Mouse (Mus musculus) T-helper 2 cell (primary cell): ENCODE measurements around the gene Nyap2.
"Not testable (repeated sequence)": the region's sequence is repeated elsewhere in the genome, so short reads cannot be mapped to it uniquely, and the experiment has no call there.

Experiments
- in situ Hi-C: fragments of 300-600 bp; cut with MboI, MseI; formaldehyde crosslinking; loops from one replicate; pipeline ENCODE4 v1.15.1; 2025; ENCODE audit warnings: high pct_unique_total_duplicates

Gene Nyap2

GRCm38 (mm10) chr1:81179725-81180124, 103.0 kb downstream of the Nyap2 start:
- in situ Hi-C loops = no loop called here

GRCm38 (mm10) chr1:81180686-81181085, 103.9 kb downstream of the Nyap2 start:
- in situ Hi-C loops = no loop called here

- in situ Hi-C loops = no loop called here
These were observed 132.8 kb downstream of the Nyap2 start for GRCm38 (mm10) chr1:81209536-81209935.

- in situ Hi-C loops = no loop called here
These were observed 134.7 kb downstream of the Nyap2 start for GRCm38 (mm10) chr1:81211491-81211890.

- in situ Hi-C loops = no loop called here
These were observed 143.0 kb downstream of the Nyap2 start for GRCm38 (mm10) chr1:81219790-81220189.

- in situ Hi-C loops = no loop called here
These were observed 155.1 kb downstream of the Nyap2 start for GRCm38 (mm10) chr1:81231759-81232406.

- in situ Hi-C loops = not testable (repeated sequence)
These were observed 155.6 kb downstream of the Nyap2 start for GRCm38 (mm10) chr1:81232407-81232789.

- in situ Hi-C loops = no loop called here
These were observed 171.9 kb downstream of the Nyap2 start for GRCm38 (mm10) chr1:81248447-81249205.

- in situ Hi-C loops = no loop called here
These were observed 173.3 kb downstream of the Nyap2 start for GRCm38 (mm10) chr1:81250068-81250467.

- in situ Hi-C loops = no loop called here
These were observed 189.7 kb downstream of the Nyap2 start for GRCm38 (mm10) chr1:81266441-81266840.

- in situ Hi-C loops = loop anchor here (25.0 kb wide), 1 partner anchor 694 kb away; no protein-coding TSS in a partner anchor
These were observed 204.2 kb downstream of the Nyap2 start for GRCm38 (mm10) chr1:81280978-81281377.

GRCm38 (mm10) chr1:81285633-81286032, 208.9 kb downstream of the Nyap2 start:
- in situ Hi-C loops = loop anchor here (25.0 kb wide), 1 partner anchor 698 kb away; no protein-coding TSS in a partner anchor

GRCm38 (mm10) chr1:81287088-81287487, 210.3 kb downstream of the Nyap2 start:
- in situ Hi-C loops = loop anchor here (25.0 kb wide), 1 partner anchor 700 kb away; no protein-coding TSS in a partner anchor

GRCm38 (mm10) chr1:81300735-81301134, 224.0 kb downstream of the Nyap2 start:
- in situ Hi-C loops = loop anchor here (5.0 to 25.0 kb wide), 2 partner anchors 458 to 1137 kb away; no protein-coding TSS in a partner anchor

GRCm38 (mm10) chr1:81301661-81302060, 224.9 kb downstream of the Nyap2 start:
- in situ Hi-C loops = loop anchor here (5.0 to 25.0 kb wide), 2 partner anchors 459 to 1136 kb away; no protein-coding TSS in a partner anchor

GRCm38 (mm10) chr1:81303389-81303788, 226.6 kb downstream of the Nyap2 start:
- in situ Hi-C loops = loop anchor here (5.0 to 25.0 kb wide), 2 partner anchors 461 to 1134 kb away; no protein-coding TSS in a partner anchor

- in situ Hi-C loops = loop anchor here (25.0 kb wide), 1 partner anchor 1130 kb away; no protein-coding TSS in a partner anchor
These were observed 230.7 kb downstream of the Nyap2 start for GRCm38 (mm10) chr1:81307407-81307806.

GRCm38 (mm10) chr1:81307934-81308333, 231.2 kb downstream of the Nyap2 start:
- in situ Hi-C loops = loop anchor here (25.0 kb wide), 1 partner anchor 1129 kb away; no protein-coding TSS in a partner anchor

- in situ Hi-C loops = loop anchor here (10.0 to 25.0 kb wide), 3 partner anchors 985 to 1335 kb away; partner anchors contain the start of gene Irs1
These were observed 233.4 kb downstream of the Nyap2 start for GRCm38 (mm10) chr1:81310087-81310626.

- in situ Hi-C loops = loop anchor here (10.0 to 25.0 kb wide), 3 partner anchors 978 to 1328 kb away; partner anchors contain the start of gene Irs1
These were observed 239.7 kb downstream of the Nyap2 start for GRCm38 (mm10) chr1:81316403-81316994.

GRCm38 (mm10) chr1:81316995-81317413, 240.3 kb downstream of the Nyap2 start:
- in situ Hi-C loops = loop anchor here (10.0 to 25.0 kb wide), 3 partner anchors 978 to 1328 kb away; partner anchors contain the start of gene Irs1
